In the genomic region with DNA sequence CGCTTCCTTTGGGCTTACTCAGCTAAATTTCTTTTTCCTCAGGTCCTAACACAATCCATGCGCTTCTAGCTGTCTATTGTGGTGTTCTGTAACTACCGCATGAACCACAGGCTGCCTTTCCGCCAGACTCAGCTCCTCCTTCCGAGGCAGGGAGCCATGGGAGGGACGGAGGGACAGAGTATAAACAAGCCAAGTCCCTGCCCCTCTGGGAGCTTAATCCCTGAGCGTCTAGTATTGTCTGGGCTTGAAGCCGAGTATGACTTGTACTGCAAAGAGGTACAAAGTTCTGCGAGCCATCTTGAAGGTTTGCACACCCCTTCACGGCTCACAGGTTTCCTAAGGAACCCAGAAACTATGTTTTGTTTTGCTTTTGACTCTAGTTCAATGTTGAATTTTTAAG, we compare ENCODE assay signal across 8 mouse cellular contexts. TPM values are rescaled to one million over a fixed set of nuclear protein-coding genes. Genes with fewer than 3 reads are reported as not detected.
A peak's percentile ranks its signal among the peaks of the same experiment; 100 is the strongest.
DNase-seq lines count a peak whose midpoint lies in the region; ATAC-seq lines count a peak whose summit lies in the region.

No protein-coding gene starts in this region.

- H3K4me2 ChIP-seq in forebrain, embryonic 11.5 days (ENCODE audit: low read depth, low read length, severe bottlenecking), result peak overlapping the region; percentile 91
- H3K4me2 ChIP-seq in heart, embryonic 15.5 days, result peak overlapping the region; percentile 82
- peak overlapping the region; percentile 74 for H3K4me2 ChIP-seq in liver, embryonic 11.5 days
- peak overlapping the region; percentile 92 for H3K4me2 ChIP-seq in neural tube, embryonic 12.5 days (replicated peaks)

- no peaks in the 10 kb centered on the region for H3K9me3 ChIP-seq in forebrain, embryonic 11.5 days (ENCODE audit: control insufficient read depth, low read length)
- no peaks in the 10 kb centered on the region for H3K9me3 ChIP-seq in heart, embryonic 15.5 days (replicated peaks)
- H3K9me3 ChIP-seq in liver, embryonic 11.5 days (ENCODE audit: control insufficient read depth, low read length), result no peaks in the 10 kb centered on the region
- H3K9me3 ChIP-seq in neural tube, embryonic 12.5 days, result no peaks in the 10 kb centered on the region

- H3K4me1 ChIP-seq in forebrain, embryonic 11.5 days (replicated peaks; ENCODE audit: control insufficient read depth, insufficient read depth, low read length), result peaks cover 8% of the 10 kb centered on the region; the same call in 1 of the 2 replicates
- peaks cover 52% of the 10 kb centered on the region for H3K4me1 ChIP-seq in heart, embryonic 15.5 days (replicated peaks)
- peaks cover 15% of the 10 kb centered on the region for H3K4me1 ChIP-seq in liver, embryonic 11.5 days (replicated peaks; ENCODE audit: control insufficient read depth, insufficient read depth, low read length)
- peaks cover 32% of the 10 kb centered on the region for H3K4me1 ChIP-seq in neural tube, embryonic 12.5 days

- ATAC-seq in forebrain, embryonic 11.5 days (replicated peaks; ENCODE audit: low FRiP score), result no peak
- ATAC-seq in heart, embryonic 15.5 days (replicated peaks; ENCODE audit: insufficient number of reproducible peaks, insufficient read depth, low FRiP score, low read depth), result peak; percentile 45
- ATAC-seq in liver, embryonic 11.5 days (replicated peaks; ENCODE audit: low FRiP score), result no peak
- ATAC-seq in neural tube, embryonic 12.5 days (ENCODE audit: low FRiP score, low read depth), result no peak

- H3K27ac ChIP-seq in forebrain, embryonic 11.5 days (ENCODE audit: low read depth, low read length), result peak overlapping the region; percentile 43; the same call in 1 of the 2 replicates
- H3K27ac ChIP-seq in heart, embryonic 15.5 days, result peak overlapping the region; percentile 96
- H3K27ac ChIP-seq in liver, embryonic 11.5 days (ENCODE audit: low read depth, low read length), result peak overlapping the region; percentile 61
- peak overlapping the region; percentile 47; the same call in 1 of the 2 replicates for H3K27ac ChIP-seq in neural tube, embryonic 12.5 days

- peak; percentile 53 to 58 for DNase-seq in CD8-positive naive resting alpha-beta T cell, adult 2 months (ENCODE audit: low read depth in 2 of 2, low spot score in 2 of 2)
- DNase-seq in brain, adult 2 months (ENCODE audit: low read depth, low spot score), result peak; percentile 96
- peak; percentile 70 for DNase-seq in forebrain, embryonic 11.5 days (ENCODE audit: low spot score)
- DNase-seq in kidney, postnatal 14 days, result peak; percentile 95
- DNase-seq in liver, embryonic 11.5 days (ENCODE audit: low spot score), result peak; percentile 58
- DNase-seq in testis, postnatal 10 days (ENCODE audit: low spot score), result peak; percentile 91

- H3K9ac ChIP-seq in forebrain, embryonic 11.5 days (ENCODE audit: low read length), result peak overlapping the region; percentile 6; the same call in 1 of the 2 replicates
- peak overlapping the region; percentile 64 for H3K9ac ChIP-seq in heart, embryonic 15.5 days
- H3K9ac ChIP-seq in liver, embryonic 11.5 days (ENCODE audit: low read depth, low read length), result peak overlapping the region; percentile 60
- peak overlapping the region; percentile 44; the same call in 1 of the 2 replicates for H3K9ac ChIP-seq in neural tube, embryonic 12.5 days

- peak overlapping the region; percentile 71 for H3K4me3 ChIP-seq in forebrain, embryonic 11.5 days (ENCODE audit: low read depth, low read length)
- peak overlapping the region; percentile 83 for H3K4me3 ChIP-seq in heart, embryonic 15.5 days
- H3K4me3 ChIP-seq in liver, embryonic 11.5 days (ENCODE audit: low read depth, low read length), result peak overlapping the region; percentile 62
- peak overlapping the region; percentile 79 for H3K4me3 ChIP-seq in neural tube, embryonic 12.5 days

- no peaks in the 10 kb centered on the region for H3K36me3 ChIP-seq in forebrain, embryonic 11.5 days (ENCODE audit: control insufficient read depth, insufficient read depth, low read length)
- H3K36me3 ChIP-seq in heart, embryonic 15.5 days, result peaks cover 4% of the 10 kb centered on the region; the same call in 1 of the 2 replicates
- peaks cover 2% of the 10 kb centered on the region; the same call in 1 of the 2 replicates for H3K36me3 ChIP-seq in liver, embryonic 11.5 days (ENCODE audit: control insufficient read depth, insufficient read depth, low read length)
- peaks cover 2% of the 10 kb centered on the region; the same call in 1 of the 2 replicates for H3K36me3 ChIP-seq in neural tube, embryonic 12.5 days

- WGBS in forebrain, embryonic 11.5 days, result under 1% methylated on average over 10 of the region's 10 CpGs
- WGBS in heart, embryonic 15.5 days, result 1% methylated on average over 10 of the region's 10 CpGs
- 2% methylated on average over 10 of the region's 10 CpGs for WGBS in liver, embryonic 11.5 days
- 1% methylated on average over 10 of the region's 10 CpGs for WGBS in neural tube, embryonic 12.5 days

- no peaks in the 10 kb centered on the region for H3K27me3 ChIP-seq in forebrain, embryonic 11.5 days (ENCODE audit: control insufficient read depth, insufficient read depth, low read length)
- no peaks in the 10 kb centered on the region for H3K27me3 ChIP-seq in heart, embryonic 15.5 days
- H3K27me3 ChIP-seq in liver, embryonic 11.5 days (replicated peaks; ENCODE audit: control insufficient read depth, insufficient read depth, low read length), result no peaks in the 10 kb centered on the region
- H3K27me3 ChIP-seq in neural tube, embryonic 12.5 days (replicated peaks), result no peaks in the 10 kb centered on the region

RNA-seq across cellular contexts. Expression of gene Tef, which starts 7.9 kb away (rescaled TPM):
- 16.8 and 17.4 TPM in 2 replicates for polyA plus RNA-seq in forebrain, embryonic 11.5 days (2014; fragmentation: Nextera tagmentation; extraction: Ambion mirVana)
- 22.9 and 25.9 TPM in 2 replicates for polyA plus RNA-seq in heart, embryonic 15.5 days (2015; fragmentation: Nextera tagmentation; extraction: Ambion mirVana)
- polyA plus RNA-seq in liver, embryonic 11.5 days (2014; fragmentation: Nextera tagmentation; extraction: Ambion mirVana), result 12.0 and 12.6 TPM in 2 replicates
- polyA plus RNA-seq in neural tube, embryonic 12.5 days (2016; fragmentation: Nextera tagmentation; extraction: Ambion mirVana), result 23.2 and 24.9 TPM in 2 replicates

RNA-seq across cellular contexts. Expression of gene Tob2, which starts 48.4 kb away (rescaled TPM):
- polyA plus RNA-seq in forebrain, embryonic 11.5 days (2014; fragmentation: Nextera tagmentation; extraction: Ambion mirVana), result 22.1 and 23.6 TPM in 2 replicates
- 15.8 and 17.6 TPM in 2 replicates for polyA plus RNA-seq in heart, embryonic 15.5 days (2015; fragmentation: Nextera tagmentation; extraction: Ambion mirVana)
- 18.3 and 19.3 TPM in 2 replicates for polyA plus RNA-seq in liver, embryonic 11.5 days (2014; fragmentation: Nextera tagmentation; extraction: Ambion mirVana)
- 21.6 and 21.7 TPM in 2 replicates for polyA plus RNA-seq in neural tube, embryonic 12.5 days (2016; fragmentation: Nextera tagmentation; extraction: Ambion mirVana)

Comparison
In these comparisons a context has a peak if more than half of its experiments do, and no peak if none do; other contexts are left out.
1. H3K27ac ChIP-seq: peak in every context shown above with its lines; median percentile 96 in heart, embryonic 15.5 days; 61 in liver, embryonic 11.5 days; 47 in neural tube, embryonic 12.5 days; 43 in forebrain, embryonic 11.5 days.
2. H3K9ac ChIP-seq: peak in every context shown above with its lines; median percentile 64 in heart, embryonic 15.5 days; 60 in liver, embryonic 11.5 days; 44 in neural tube, embryonic 12.5 days; 6 in forebrain, embryonic 11.5 days.